Mouse (Mus musculus) MEL (cell line): ENCODE results near the gene Gm17455. TPM values are rescaled to one million over a fixed set of nuclear protein-coding genes. Genes with fewer than 3 reads are reported as not detected.

Experiments used
- DNase-seq: peaks from one replicate; pipeline ENCODE4 v3.0.0; 2011; ENCODE audit warnings: low read depth, low spot score
- H3K27ac ChIP-seq: 2 replicates; pipeline ENCODE4 v1.5.1; 2012; ENCODE audit warnings: low read depth, mild to moderate bottlenecking, control low read depth, low read length, moderate library complexity; ENCODE audit not compliant: control insufficient read depth
- H3K27me3 ChIP-seq, 2 experiments: fragments of 150-350 bp in 1 of 2; sonication (generic) in 1 of 2; 2 replicates each; pipeline ENCODE4 v1.6.1; 2012; ENCODE audit warnings: low read length in 2 of 2, mild to moderate bottlenecking in 2 of 2, improper control_type of control experiment in 1 of 2, moderate library complexity in 1 of 2; ENCODE audit not compliant: insufficient read depth in 2 of 2, control insufficient read depth in 1 of 2
- H3K36me3 ChIP-seq, 2 experiments: 2 replicates each; pipeline ENCODE4 v1.6.1; 2012 to 2014; ENCODE audit warnings: low read length in 2 of 2, improper control_type of control experiment in 1 of 2, inconsistent platforms in 1 of 2, mild to moderate bottlenecking in 1 of 2; ENCODE audit not compliant: insufficient read depth in 2 of 2, control insufficient read depth in 1 of 2
- H3K4me1 ChIP-seq, 2 experiments: fragments of 150-350 bp in 1 of 2; sonication (generic) in 1 of 2; 2 replicates each; pipeline ENCODE4 v1.6.1; 2012; ENCODE audit warnings: low read length in 2 of 2, improper control_type of control experiment in 1 of 2, mild to moderate bottlenecking in 1 of 2; ENCODE audit not compliant: insufficient read depth in 2 of 2, control insufficient read depth in 1 of 2
- H3K4me3 ChIP-seq, 2 experiments: fragments of 150-350 bp in 1 of 2; sonication (generic) in 1 of 2; 2 replicates each; pipeline ENCODE4 v1.5.1; 2012; ENCODE audit warnings: low read depth in 2 of 2, low read length in 2 of 2, mild to moderate bottlenecking in 2 of 2, moderate library complexity in 2 of 2, control low read depth in 1 of 2, improper control_type of control experiment in 1 of 2; ENCODE audit not compliant: control insufficient read depth in 1 of 2, insufficient read depth in 1 of 2
- H3K79me2 ChIP-seq: 2 replicates; pipeline ENCODE4 v1.6.1; 2012; ENCODE audit warnings: mild to moderate bottlenecking, low read length, moderate library complexity; ENCODE audit not compliant: control insufficient read depth, poor library complexity, insufficient read depth
- H3K9ac ChIP-seq: 2 replicates; pipeline ENCODE4 v1.6.1; 2012; ENCODE audit warnings: low read depth, mild to moderate bottlenecking, control low read depth, low read length, moderate library complexity; ENCODE audit not compliant: control insufficient read depth, poor library complexity, severe bottlenecking
- H3K9me3 ChIP-seq: fragments of 150-350 bp; sonication (generic); replicated peaks from 2 replicates; pipeline ENCODE4 v1.6.1; 2012; ENCODE audit warnings: mild to moderate bottlenecking, low read length, improper control_type of control experiment, moderate library complexity; ENCODE audit not compliant: insufficient read depth
- BHLHE40 ChIP-seq: IDR thresholded peaks from 2 replicates; pipeline ENCODE4 v1.6.1; 2012; ENCODE audit warnings: low read depth, mild to moderate bottlenecking, inconsistent platforms, low read length, improper control_type of control experiment, borderline replicate concordance
- CHD1 ChIP-seq: IDR thresholded peaks from 2 replicates; pipeline ENCODE4 v1.6.1; 2012; ENCODE audit warnings: low read depth, mild to moderate bottlenecking, inconsistent platforms, low read length, improper control_type of control experiment
- CTCF ChIP-seq, 3 experiments: IDR thresholded peaks in 2 of 3; conservative IDR thresholded peaks in 1 of 3; 2 replicates each; pipeline ENCODE4 v1.5.1; 2011 to 2012; ENCODE audit warnings: low read length in 3 of 3, low read depth in 2 of 3, mild to moderate bottlenecking in 2 of 3, improper control_type of control experiment in 1 of 3, inconsistent platforms in 1 of 3, mixed read lengths in 1 of 3, moderate library complexity in 1 of 3; ENCODE audit not compliant: control insufficient read depth in 1 of 3, insufficient read depth in 1 of 3, poor library complexity in 1 of 3, severe bottlenecking in 1 of 3
- E2F4 ChIP-seq: IDR thresholded peaks from 2 replicates; pipeline ENCODE4 v1.6.1; 2011; ENCODE audit warnings: low read depth, low read length, improper control_type of control experiment, borderline replicate concordance
- ETS1 ChIP-seq: IDR thresholded peaks from 2 replicates; pipeline ENCODE4 v1.6.1; 2012; ENCODE audit warnings: low read depth, mild to moderate bottlenecking, inconsistent platforms, low read length, improper control_type of control experiment, moderate library complexity
- HCFC1 ChIP-seq: IDR thresholded peaks from 2 replicates; pipeline ENCODE4 v1.6.1; 2012; ENCODE audit warnings: low read depth, mild to moderate bottlenecking, inconsistent platforms, low read length, improper control_type of control experiment, moderate library complexity
- KAT2A ChIP-seq: conservative IDR thresholded peaks from 2 replicates; pipeline ENCODE4 v1.6.1; 2012; ENCODE audit warnings: low read depth, low read length, improper control_type of control experiment, inconsistent platforms
- MAX ChIP-seq: IDR thresholded peaks from 2 replicates; pipeline ENCODE4 v1.6.1; 2011; ENCODE audit warnings: low read length, improper control_type of control experiment
- MAZ ChIP-seq: IDR thresholded peaks from 2 replicates; pipeline ENCODE4 v1.6.1; 2012; ENCODE audit warnings: low read depth, mild to moderate bottlenecking, inconsistent platforms, low read length, improper control_type of control experiment
- MXI1 ChIP-seq: IDR thresholded peaks from 2 replicates; pipeline ENCODE4 v1.6.1; 2011; ENCODE audit warnings: mild to moderate bottlenecking, low read depth, low read length, improper control_type of control experiment
- MYB ChIP-seq: IDR thresholded peaks from 2 replicates; pipeline ENCODE4 v1.6.1; 2011; ENCODE audit warnings: mild to moderate bottlenecking, low read depth, low read length, improper control_type of control experiment
- MYC ChIP-seq: IDR thresholded peaks from 2 replicates; pipeline ENCODE4 v1.6.1; 2011; ENCODE audit warnings: low read depth, mild to moderate bottlenecking, low read length, improper control_type of control experiment, moderate library complexity
- NRF1 ChIP-seq: IDR thresholded peaks from 2 replicates; pipeline ENCODE4 v1.6.1; 2014; ENCODE audit warnings: low read depth, mild to moderate bottlenecking, inconsistent platforms, low read length, improper control_type of control experiment, moderate library complexity; ENCODE audit not compliant: poor library complexity, insufficient read depth, severe bottlenecking
- POLR2A ChIP-seq, 2 experiments: IDR thresholded peaks; 2 replicates each; pipeline ENCODE4 v1.6.1; 2011 to 2012; ENCODE audit warnings: low read length in 2 of 2, mild to moderate bottlenecking in 2 of 2, control low read depth in 1 of 2, improper control_type of control experiment in 1 of 2, low read depth in 1 of 2, moderate library complexity in 1 of 2; ENCODE audit not compliant: control insufficient read depth in 1 of 2, insufficient read depth in 1 of 2, poor library complexity in 1 of 2
- POLR2AphosphoS5 ChIP-seq: IDR thresholded peaks from 2 replicates; pipeline ENCODE4 v1.6.1; 2012; ENCODE audit warnings: low read depth, borderline replicate concordance, mild to moderate bottlenecking, inconsistent platforms, low read length, moderate library complexity, mixed read lengths
- RAD21 ChIP-seq: IDR thresholded peaks from 2 replicates; pipeline ENCODE4 v1.6.1; 2011; ENCODE audit warnings: mild to moderate bottlenecking, low read depth, low read length, improper control_type of control experiment
- SIN3A ChIP-seq: IDR thresholded peaks from 2 replicates; pipeline ENCODE4 v1.6.1; 2012; ENCODE audit warnings: low read length, improper control_type of control experiment, inconsistent platforms
- SMC3 ChIP-seq: IDR thresholded peaks from 2 replicates; pipeline ENCODE4 v1.6.1; 2011; ENCODE audit warnings: low read depth, low read length, improper control_type of control experiment
- TAL1 ChIP-seq: IDR thresholded peaks from 2 replicates; pipeline ENCODE4 v1.6.1; 2012; ENCODE audit warnings: mild to moderate bottlenecking, inconsistent platforms, low read length, moderate library complexity, mixed read lengths
- TBP ChIP-seq: IDR thresholded peaks from 2 replicates; pipeline ENCODE4 v1.8.0; 2011; ENCODE audit warnings: low read depth, low read length, improper control_type of control experiment
- USF1 ChIP-seq: IDR thresholded peaks from 2 replicates; pipeline ENCODE4 v1.6.1; 2014; ENCODE audit warnings: low read depth, mild to moderate bottlenecking, inconsistent platforms, low read length, improper control_type of control experiment, moderate library complexity
- USF2 ChIP-seq, 2 experiments: IDR thresholded peaks; 2 replicates each; pipeline ENCODE4 v1.6.1; 2011 to 2012; ENCODE audit warnings: improper control_type of control experiment in 2 of 2, low read length in 2 of 2, borderline replicate concordance in 1 of 2, inconsistent platforms in 1 of 2, low read depth in 1 of 2, mild to moderate bottlenecking in 1 of 2; ENCODE audit not compliant: insufficient read depth in 1 of 2
- ZC3H11A ChIP-seq: IDR thresholded peaks from 2 replicates; pipeline ENCODE4 v1.6.1; 2012; ENCODE audit warnings: low read depth, mild to moderate bottlenecking, inconsistent platforms, low read length, improper control_type of control experiment
- ZMIZ1 ChIP-seq: IDR thresholded peaks from 2 replicates; pipeline ENCODE4 v1.6.1; 2012; ENCODE audit warnings: low read depth, mild to moderate bottlenecking, inconsistent platforms, low read length, improper control_type of control experiment, moderate library complexity
- ZNF384 ChIP-seq: IDR thresholded peaks from 2 replicates; pipeline ENCODE4 v1.6.1; 2012; ENCODE audit warnings: low read depth, mild to moderate bottlenecking, inconsistent platforms, low read length, improper control_type of control experiment
- polyA plus RNA-seq, 2 experiments: library from polyadenylated mRNA; stranded (reverse) in 1 of 2; unstranded in 1 of 2; fragments of >175 nt in 1 of 2; fragments of >200 nt in 1 of 2; gene quantifications; 2 replicates each; pipeline versions ENCODE4 v1.2.1 to v1.2.4; 2012; ENCODE audit warnings: low replicate concordance in 2 of 2, low read depth in 1 of 2; ENCODE audit not compliant: insufficient read length in 2 of 2, insufficient read depth in 1 of 2, missing spikeins in 1 of 2
- total RNA-seq: library from RNA; depleted of rRNA; stranded (reverse); fragments of 300-350 nt; gene quantifications from 2 replicates; pipeline ENCODE4 v1.2.3, GENCODE M21; 2012

The Gm17455 gene
- total and polyA plus RNA-seq, 3 experiments: not detected

DNA sequence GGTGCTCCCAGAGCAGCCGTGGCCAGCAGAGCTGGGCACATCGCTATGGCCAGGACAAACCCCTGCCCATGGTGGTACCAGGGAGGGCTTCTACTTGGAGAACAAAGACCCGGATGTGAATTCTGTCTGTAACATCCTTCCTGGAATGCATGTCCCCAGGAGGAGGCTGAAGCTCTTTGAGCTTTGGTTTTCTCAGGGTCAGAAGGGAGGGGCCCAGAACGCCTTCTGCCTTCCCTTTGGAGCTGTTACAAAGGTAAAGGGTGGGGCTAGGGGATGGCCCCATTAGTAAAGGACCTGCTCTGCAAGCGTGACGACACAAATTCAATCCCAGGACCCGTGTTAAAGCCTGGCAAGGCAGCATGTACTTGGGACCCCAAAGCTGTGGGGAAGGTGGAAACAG, 23.2 kb downstream of the Gm17455 start:
- Histone ChIP-seq H3K4me1 (no peaks in the 10 kb centered on the region), H3K27ac (no peak overlapping the region), H3K9me3 (no peaks in the 10 kb centered on the region), H3K9ac (no peak overlapping the region), H3K27me3 (no peaks in the 10 kb centered on the region), H3K4me3 (no peak overlapping the region), H3K36me3 (no peaks in the 10 kb centered on the region), H3K79me2 (no peaks in the 10 kb centered on the region)
- no peak for DNase-seq
- TF ChIP-seq MAZ (no peak), ETS1 (no peak), RAD21 (no peak), BHLHE40 (no peak), CHD1 (no peak), POLR2A (IDR thresholded peaks at IDR 0.05; ENCODE audit: control insufficient read depth in 1 of 2, insufficient read depth in 1 of 2, low read depth in 1 of 2, low read length in 2 of 2, poor library complexity in 1 of 2) (no peak), SIN3A (no peak), NRF1 (no peak), MYB (no peak), ZNF384 (no peak), E2F4 (no peak), MYC (no peak), MAX (no peak), ZMIZ1 (no peak), KAT2A (no peak)

DNA sequence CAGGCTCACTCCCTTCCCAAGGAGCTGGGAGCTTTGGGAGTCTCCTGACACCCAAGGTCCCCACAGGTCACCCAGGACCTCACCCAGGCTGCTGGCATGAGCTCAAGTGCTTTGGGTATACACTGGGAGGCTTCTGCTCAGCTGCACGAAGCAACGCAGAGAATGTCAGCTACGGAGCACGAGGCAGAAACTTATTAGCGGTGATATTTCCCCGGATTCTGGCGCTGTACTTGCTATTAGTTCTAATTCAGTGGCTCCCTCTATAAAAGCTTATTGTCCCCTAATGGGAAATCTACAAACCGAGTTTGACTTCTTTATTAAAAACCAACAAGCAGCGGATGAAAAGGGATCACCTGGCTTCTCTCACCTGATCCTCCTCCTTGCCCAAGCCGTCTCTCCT, 30.5 kb downstream of the Gm17455 start:
- Histone ChIP-seq H3K9me3 (no peaks in the 10 kb centered on the region), H3K27me3 (no peaks in the 10 kb centered on the region), H3K4me1 (no peaks in the 10 kb centered on the region), H3K27ac (no peak overlapping the region), H3K9ac (no peak overlapping the region), H3K36me3 (no peaks in the 10 kb centered on the region), H3K4me3 (no peak overlapping the region), H3K79me2 (no peaks in the 10 kb centered on the region; the same call in 1 of the 2 replicates)
- TF ChIP-seq MYC (no peak), KAT2A (no peak), MAX (no peak), MXI1 (no peak), ZC3H11A (no peak), TAL1 (no peak), USF1 (no peak), POLR2AphosphoS5 (no peak), ZMIZ1 (no peak), CTCF (IDR thresholded peaks at IDR 0.05 in 2 of 3, conservative IDR thresholded peaks at IDR 0.05 in 1 of 3; ENCODE audit: control insufficient read depth in 1 of 3, insufficient read depth in 1 of 3, low read depth in 2 of 3, low read length in 3 of 3, poor library complexity in 1 of 3, severe bottlenecking in 1 of 3) (no peak), USF2 (IDR thresholded peaks at IDR 0.05; ENCODE audit: borderline replicate concordance in 1 of 2, insufficient read depth in 1 of 2, low read depth in 1 of 2, low read length in 2 of 2) (no peak), SMC3 (no peak), TBP (no peak), MAZ (no peak), HCFC1 (no peak), RAD21 (no peak), MYB (no peak), ETS1 (no peak)
- no peak for DNase-seq
